Mouse (Mus musculus) liver, embryonic 14.5 days (tissue): ENCODE measurements around the gene Coro1b. TPM values are rescaled to one million over a fixed set of nuclear protein-coding genes. Genes with fewer than 3 reads are reported as not detected.

ENCODE experiments used
- ATAC-seq: fragments of 200-750 bp; cut with Nextera tagmentation; 2 replicates; pipeline ENCODE4 v1.8.0; 2017; ENCODE audit warnings: moderate number of reproducible peaks, mild to moderate bottlenecking, moderate library complexity; ENCODE audit not compliant: insufficient read depth
- DNase-seq, 3 experiments: peaks; one replicate each; pipeline ENCODE4 v3.0.0-alpha.2; 2012 to 2013; ENCODE audit warnings: low read depth in 3 of 3, low spot score in 3 of 3
- H3K27ac ChIP-seq: fragments of 300-500 bp; sonication (generic); 2 replicates; pipeline ENCODE4 v1.5.1; 2014; ENCODE audit warnings: moderate library complexity, mild to moderate bottlenecking, control low read depth, inconsistent platforms
- H3K27me3 ChIP-seq: fragments of 300-500 bp; sonication (generic); 2 replicates; pipeline ENCODE4 v1.6.1; 2014; ENCODE audit warnings: mild to moderate bottlenecking, low read length, moderate library complexity; ENCODE audit not compliant: control insufficient read depth, insufficient read depth
- H3K36me3 ChIP-seq: fragments of 300-500 bp; sonication (generic); replicated peaks from 2 replicates; pipeline ENCODE4 v1.6.1; 2014; ENCODE audit warnings: low read depth; ENCODE audit not compliant: control insufficient read depth, insufficient read depth
- H3K4me1 ChIP-seq, 2 experiments: fragments of 200-500 bp in 1 of 2; fragments of 300-500 bp in 1 of 2; sonication (generic) in 1 of 2; replicated peaks; 2 replicates each; pipeline ENCODE4 v1.6.1; 2012 to 2014; ENCODE audit warnings: antibody characterized with exemption in 1 of 2, inconsistent platforms in 1 of 2, low read length in 1 of 2; ENCODE audit not compliant: control insufficient read depth in 2 of 2, insufficient read depth in 2 of 2
- H3K4me2 ChIP-seq: fragments of 300-500 bp; sonication (generic); 2 replicates; pipeline ENCODE4 v1.6.1; 2014; ENCODE audit warnings: low read depth, mild to moderate bottlenecking, control low read depth, moderate library complexity
- H3K4me3 ChIP-seq, 2 experiments: fragments of 200-500 bp in 1 of 2; fragments of 300-500 bp in 1 of 2; sonication (generic) in 1 of 2; 2 replicates each; pipeline ENCODE4 v1.5.1; 2012 to 2014; ENCODE audit warnings: low read depth in 2 of 2, low read length in 2 of 2, mild to moderate bottlenecking in 2 of 2, control low read depth in 1 of 2, inconsistent platforms in 1 of 2, moderate library complexity in 1 of 2; ENCODE audit not compliant: insufficient read depth in 1 of 2
- H3K9ac ChIP-seq: fragments of 300-500 bp; sonication (generic); replicated peaks from 2 replicates; pipeline ENCODE4 v1.6.1; 2014; ENCODE audit warnings: mild to moderate bottlenecking, control low read depth, moderate library complexity
- H3K9me3 ChIP-seq: fragments of 300-500 bp; sonication (generic); 2 replicates; pipeline ENCODE4 v1.6.1; 2016; ENCODE audit warnings: low read length, mixed read lengths; ENCODE audit not compliant: control insufficient read depth
- CTCF ChIP-seq: IDR thresholded peaks from 2 replicates; pipeline ENCODE4 v1.5.1; 2016; ENCODE audit warnings: antibody characterized with exemption, low read depth, control low read depth
- EP300 ChIP-seq: IDR thresholded peaks from 2 replicates; pipeline ENCODE4 v1.6.1; 2016; ENCODE audit warnings: antibody characterized with exemption, low read depth
- WGBS: fragments of 180-500 bp; shearing (Covaris S2); extraction: QIAGEN DNeasy Blood & Tissue Kit; methylation state at CpG from one replicate; pipeline ENCODE4 v1.1.7; 2014; ENCODE audit not compliant: insufficient replicate concordance; 5-methylcytosine and 5-hydroxymethylcytosine counted together
- polyA plus RNA-seq, 2 experiments: library from polyadenylated mRNA; depleted of rRNA in 1 of 2; stranded (reverse) in 1 of 2; unstranded in 1 of 2; fragments of >200 nt; fragmentation: Nextera tagmentation in 1 of 2; extraction: Ambion mirVana in 1 of 2; gene quantifications; 2 replicates each; pipeline versions ENCODE4 v1.2.1 to v1.2.3; 2012 to 2014

The Coro1b gene
- polyA plus RNA-seq, 2 experiments, result 57.5 to 59.2 TPM

- no peak overlapping the region for H3K9ac ChIP-seq
- no peak overlapping the region for H3K4me3 ChIP-seq
- no peak for ATAC-seq
- H3K4me1 ChIP-seq, result peaks cover 4 to 12% of the 10 kb centered on the region in 2 experiments
- H3K4me2 ChIP-seq, result no peak overlapping the region
- TF ChIP-seq EP300 (no peak), CTCF (no peak)
- H3K27me3 ChIP-seq, result no peaks in the 10 kb centered on the region
- WGBS, result 44% methylated on average over 13 of the region's 13 CpGs
- no peak for DNase-seq
- no peaks in the 10 kb centered on the region for H3K9me3 ChIP-seq
- no peak overlapping the region for H3K27ac ChIP-seq
- H3K36me3 ChIP-seq, result no peaks in the 10 kb centered on the region
Measured at GRCm38 (mm10) chr19:4171393-4172290, 23.2 kb downstream of the Coro1b start.

- no peak overlapping the region for H3K9ac ChIP-seq
- WGBS, result 60% methylated on average over 11 of the region's 11 CpGs
- no peak overlapping the region for H3K27ac ChIP-seq
Measured at GRCm38 (mm10) chr19:4172925-4173324, 24.5 kb downstream of the Coro1b start.

GRCm38 (mm10) chr19:4175368-4175947 lies 27.0 kb downstream of the Coro1b start, which contains the start of gene Carns1:
Gene Carns1 (minus strand): TSS chr19:4175479.
- no peak for DNase-seq
- Histone ChIP-seq H3K4me1 (peaks cover 0 to 6% of the 10 kb centered on the region in 2 experiments; a peak in 1 of 4 replicates), H3K27ac (no peak within 1 kb of the TSS), H3K27me3 (no peaks in the 10 kb centered on the region), H3K4me3 (no peak within 1 kb of the TSS), H3K36me3 (no peaks in the 10 kb centered on the region), H3K4me2 (peak within 1 kb of the TSS; percentile 23; the same call in 1 of the 2 replicates), H3K9ac (no peak within 1 kb of the TSS), H3K9me3 (no peaks in the 10 kb centered on the region)
- TF ChIP-seq EP300 (no peak), CTCF (no peak)
- 23% methylated on average over 11 of the region's 11 CpGs for WGBS
- ATAC-seq, result no peak

More at GRCm38 (mm10) chr19:4172925-4173324, 24.5 kb downstream of the Coro1b start:
- no peak; the same call in 1 of the 2 replicates for TF ChIP-seq CTCF
- H3K9me3 ChIP-seq, result no peaks in the 10 kb centered on the region
- H3K4me2 ChIP-seq, result no peak overlapping the region
- no peaks in the 10 kb centered on the region for H3K36me3 ChIP-seq
- ATAC-seq (no peak), DNase-seq (no peak)
- no peaks in the 10 kb centered on the region for H3K27me3 ChIP-seq
- H3K4me3 ChIP-seq, result no peak overlapping the region
- peaks cover 4 to 12% of the 10 kb centered on the region in 2 experiments for H3K4me1 ChIP-seq

- WGBS, result 64% methylated on average over 7 of the region's 7 CpGs
- H3K27me3 ChIP-seq, result no peaks in the 10 kb centered on the region
- no peak for DNase-seq
- ATAC-seq, result no peak
- H3K4me1 ChIP-seq, result peaks cover 0 to 9% of the 10 kb centered on the region in 2 experiments; a peak in 2 of 4 replicates
- TF ChIP-seq EP300 (no peak), CTCF (no peak)
- H3K4me2 ChIP-seq, result no peak overlapping the region
- no peak overlapping the region for H3K9ac ChIP-seq
- no peaks in the 10 kb centered on the region for H3K9me3 ChIP-seq
- H3K27ac ChIP-seq, result no peak overlapping the region
- H3K4me3 ChIP-seq, result no peak overlapping the region
- no peaks in the 10 kb centered on the region for H3K36me3 ChIP-seq
Measured at GRCm38 (mm10) chr19:4180411-4180810, 32.0 kb downstream of the Coro1b start.

GRCm38 (mm10) chr19:4181892-4182291 lies 33.5 kb downstream of the Coro1b start:
- Histone ChIP-seq H3K4me1 (peaks cover 0 to 9% of the 10 kb centered on the region in 2 experiments; a peak in 2 of 4 replicates), H3K27me3 (no peaks in the 10 kb centered on the region), H3K36me3 (no peaks in the 10 kb centered on the region), H3K4me3 (no peak overlapping the region), H3K27ac (no peak overlapping the region), H3K9me3 (no peaks in the 10 kb centered on the region), H3K4me2 (no peak overlapping the region), H3K9ac (no peak overlapping the region)
- 33% methylated on average over 3 of the region's 3 CpGs for WGBS
- DNase-seq (peak in 1 of 3 experiments; percentile 43), ATAC-seq (no peak)
- TF ChIP-seq CTCF (no peak), EP300 (no peak)
